Mouse (Mus musculus) embryonic facial prominence, embryonic 11.5 days (tissue): Measurements from ENCODE around the gene Sh3glb2. TPM values are rescaled to one million over a fixed set of nuclear protein-coding genes. Genes with fewer than 3 reads are reported as not detected.

Experiments used
- ATAC-seq: fragments of 200-750 bp; cut with Nextera tagmentation; replicated peaks from 2 replicates; pipeline ENCODE4 v1.8.0; 2017; ENCODE audit warnings: low read depth; ENCODE audit not compliant: insufficient number of reproducible peaks, low FRiP score, low TSS enrichment
- DNase-seq: peaks from one replicate; pipeline ENCODE4 v3.0.0-alpha.2; 2015; ENCODE audit warnings: low spot score
- H3K27ac ChIP-seq: fragments of 300-500 bp; sonication (generic); replicated peaks from 2 replicates; pipeline ENCODE4 v1.5.1; 2014; ENCODE audit warnings: mild to moderate bottlenecking, low read depth, low read length, control low read depth
- H3K27me3 ChIP-seq: fragments of 300-500 bp; sonication (generic); 2 replicates; pipeline ENCODE4 v1.6.1; 2014; ENCODE audit warnings: mild to moderate bottlenecking, low read length, moderate library complexity, mixed read lengths; ENCODE audit not compliant: control insufficient read depth, insufficient read depth
- H3K36me3 ChIP-seq: fragments of 300-500 bp; sonication (generic); replicated peaks from 2 replicates; pipeline ENCODE4 v1.6.1; 2014; ENCODE audit warnings: low read depth, mild to moderate bottlenecking, low read length, moderate library complexity, mixed read lengths; ENCODE audit not compliant: control insufficient read depth, insufficient read depth
- H3K4me1 ChIP-seq: fragments of 300-500 bp; sonication (generic); 2 replicates; pipeline ENCODE4 v1.6.1; 2014; ENCODE audit warnings: low read length, mixed read lengths; ENCODE audit not compliant: control insufficient read depth, insufficient read depth
- H3K4me2 ChIP-seq: fragments of 300-500 bp; sonication (generic); 2 replicates; pipeline ENCODE4 v1.6.1; 2014; ENCODE audit warnings: low read depth, mild to moderate bottlenecking, control low read depth, low read length, moderate library complexity
- H3K4me3 ChIP-seq: fragments of 300-500 bp; sonication (generic); 2 replicates; pipeline ENCODE4 v1.5.1; 2014; ENCODE audit warnings: low read depth, low read length, control low read depth
- H3K9ac ChIP-seq: fragments of 300-500 bp; sonication (generic); replicated peaks from 2 replicates; pipeline ENCODE4 v1.6.1; 2014; ENCODE audit warnings: mild to moderate bottlenecking, control low read depth, low read length
- H3K9me3 ChIP-seq: fragments of 300-500 bp; sonication (generic); replicated peaks from 2 replicates; pipeline ENCODE4 v1.6.1; 2016; ENCODE audit warnings: mild to moderate bottlenecking, low read length, inconsistent platforms, mixed read lengths; ENCODE audit not compliant: control insufficient read depth
- WGBS: fragments of 180-500 bp; shearing (Covaris S2); extraction: QIAGEN DNeasy Blood & Tissue Kit; methylation state at CpG from one replicate; pipeline ENCODE4 v1.1.7; 2014; 5-methylcytosine and 5-hydroxymethylcytosine counted together
- polyA plus RNA-seq: library from polyadenylated mRNA; unstranded; fragments of >200 nt; fragmentation: Nextera tagmentation; extraction: Ambion mirVana; gene quantifications from 2 replicates; pipeline ENCODE4 v1.2.1, GENCODE M21; 2014

The Sh3glb2 gene
- polyA plus RNA-seq, 1 experiment from 2014 or later: 41.6 TPM

- H3K4me3 ChIP-seq: no peak overlapping the region
- H3K4me1 ChIP-seq: peaks cover 3% of the 10 kb centered on the region
- DNase-seq (no peak), ATAC-seq (no peak)
- no peaks in the 10 kb centered on the region for H3K9me3 ChIP-seq
- no peak overlapping the region for H3K4me2 ChIP-seq
- 83% methylated on average over 2 of the region's 2 CpGs for WGBS
- no peak overlapping the region for H3K9ac ChIP-seq
- H3K36me3 ChIP-seq: no peaks in the 10 kb centered on the region
- H3K27me3 ChIP-seq: no peaks in the 10 kb centered on the region
- no peak overlapping the region for H3K27ac ChIP-seq
Observed at GRCm38 (mm10) chr2:30389000-30389399, 29.9 kb upstream of the Sh3glb2 start.

GRCm38 (mm10) chr2:30386913-30387312 lies 27.8 kb upstream of the Sh3glb2 start:
- 87% methylated on average over 9 of the region's 9 CpGs for WGBS

GRCm38 (mm10) chr2:30385591-30385990 lies 26.5 kb upstream of the Sh3glb2 start:
- no peak for ATAC-seq
- no peaks in the 10 kb centered on the region; the same call in 1 of the 2 replicates for H3K36me3 ChIP-seq
- WGBS: 88% methylated on average over 4 of the region's 4 CpGs

More at GRCm38 (mm10) chr2:30386913-30387312, 27.8 kb upstream of the Sh3glb2 start:
- no peak overlapping the region for H3K27ac ChIP-seq
- no peak overlapping the region for H3K4me2 ChIP-seq
- no peak overlapping the region for H3K9ac ChIP-seq
- H3K4me1 ChIP-seq: no peaks in the 10 kb centered on the region
- no peak for ATAC-seq
- H3K9me3 ChIP-seq: no peaks in the 10 kb centered on the region
- no peaks in the 10 kb centered on the region for H3K27me3 ChIP-seq
- no peaks in the 10 kb centered on the region; the same call in 1 of the 2 replicates for H3K36me3 ChIP-seq
- no peak overlapping the region for H3K4me3 ChIP-seq
- DNase-seq: no peak

GRCm38 (mm10) chr2:30384814-30385213 lies 25.7 kb upstream of the Sh3glb2 start:
- Histone ChIP-seq H3K27me3 (no peaks in the 10 kb centered on the region), H3K9me3 (no peaks in the 10 kb centered on the region), H3K9ac (no peak overlapping the region), H3K4me3 (no peak overlapping the region), H3K36me3 (no peaks in the 10 kb centered on the region; the same call in 1 of the 2 replicates), H3K27ac (no peak overlapping the region), H3K4me2 (no peak overlapping the region), H3K4me1 (no peaks in the 10 kb centered on the region)
- DNase-seq (no peak), ATAC-seq (no peak)
- whole genome bisulfite sequencing: 84% methylated on average over 5 of the region's 5 CpGs

More at GRCm38 (mm10) chr2:30385591-30385990, 26.5 kb upstream of the Sh3glb2 start:
- no peaks in the 10 kb centered on the region for H3K9me3 ChIP-seq
- H3K27ac ChIP-seq: no peak overlapping the region
- no peak overlapping the region for H3K4me2 ChIP-seq
- H3K27me3 ChIP-seq: no peaks in the 10 kb centered on the region
- DNase-seq: no peak
- H3K4me1 ChIP-seq: no peaks in the 10 kb centered on the region
- no peak overlapping the region for H3K9ac ChIP-seq
- no peak overlapping the region for H3K4me3 ChIP-seq

GRCm38 (mm10) chr2:30381377-30381725 lies 22.2 kb upstream of the Sh3glb2 start:
- no peak overlapping the region for H3K27ac ChIP-seq
- no peak for ATAC-seq
- H3K4me3 ChIP-seq: no peak overlapping the region
- H3K27me3 ChIP-seq: no peaks in the 10 kb centered on the region
- H3K4me1 ChIP-seq: no peaks in the 10 kb centered on the region
- H3K9me3 ChIP-seq: no peaks in the 10 kb centered on the region
- H3K9ac ChIP-seq: no peak overlapping the region
- no peak for DNase-seq
- peaks cover 3% of the 10 kb centered on the region for H3K36me3 ChIP-seq
- 94% methylated on average over 4 of the region's 4 CpGs for WGBS
- no peak overlapping the region for H3K4me2 ChIP-seq

GRCm38 (mm10) chr2:30380564-30381376 lies 21.6 kb upstream of the Sh3glb2 start:
- WGBS: 89% methylated on average over 10 of the region's 10 CpGs
- no peak overlapping the region for H3K4me2 ChIP-seq

GRCm38 (mm10) chr2:30379307-30379706 lies 20.2 kb upstream of the Sh3glb2 start:
- ATAC-seq (no peak), DNase-seq (no peak)
- no peak overlapping the region for H3K4me2 ChIP-seq
- H3K4me3 ChIP-seq: no peak overlapping the region
- H3K27me3 ChIP-seq: no peaks in the 10 kb centered on the region
- H3K4me1 ChIP-seq: no peaks in the 10 kb centered on the region
- H3K27ac ChIP-seq: no peak overlapping the region
- WGBS: 93% methylated on average over 7 of the region's 7 CpGs
- no peaks in the 10 kb centered on the region for H3K9me3 ChIP-seq
- peaks cover 3% of the 10 kb centered on the region for H3K36me3 ChIP-seq
- H3K9ac ChIP-seq: no peak overlapping the region

More at GRCm38 (mm10) chr2:30380564-30381376, 21.6 kb upstream of the Sh3glb2 start:
- no peak overlapping the region for H3K27ac ChIP-seq
- H3K4me1 ChIP-seq: no peaks in the 10 kb centered on the region
- H3K36me3 ChIP-seq: peaks cover 3% of the 10 kb centered on the region
- DNase-seq: no peak
- H3K4me3 ChIP-seq: no peak overlapping the region
- no peaks in the 10 kb centered on the region for H3K9me3 ChIP-seq
- no peak overlapping the region for H3K9ac ChIP-seq
- no peaks in the 10 kb centered on the region for H3K27me3 ChIP-seq
- ATAC-seq: no peak

GRCm38 (mm10) chr2:30377721-30378120 lies 18.6 kb upstream of the Sh3glb2 start:
- Histone ChIP-seq H3K4me1 (no peaks in the 10 kb centered on the region), H3K4me2 (no peak overlapping the region), H3K9ac (no peak overlapping the region), H3K27me3 (no peaks in the 10 kb centered on the region), H3K4me3 (no peak overlapping the region), H3K9me3 (no peaks in the 10 kb centered on the region), H3K36me3 (peaks cover 9% of the 10 kb centered on the region), H3K27ac (no peak overlapping the region)
- ATAC-seq (no peak), DNase-seq (no peak)
- WGBS: 92% methylated on average over 5 of the region's 5 CpGs
